ENCODE assay signal across 28 mouse cellular contexts in the genomic region with DNA sequence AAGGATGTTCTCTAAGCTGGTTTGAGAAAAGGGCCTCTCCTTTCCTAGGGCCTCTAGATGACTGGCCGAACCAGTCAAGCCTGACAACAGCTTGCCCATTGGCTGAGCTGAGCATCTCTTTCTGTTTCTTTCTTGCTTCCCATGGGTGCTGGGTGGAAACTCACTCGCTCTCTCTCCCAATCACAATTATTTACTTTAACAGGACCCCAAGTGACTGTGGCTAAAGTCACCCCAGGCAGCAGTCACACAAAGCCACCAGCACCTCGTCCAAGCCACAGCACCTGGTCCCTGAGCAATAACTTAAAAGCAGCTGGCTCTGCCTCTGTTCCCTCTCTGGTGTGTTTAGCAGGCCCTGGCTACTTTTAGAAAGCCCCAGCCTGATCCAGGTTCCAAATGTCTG.
DNase-seq lines count a peak whose midpoint lies in the region; ATAC-seq and TF ChIP-seq lines count a peak whose summit lies in the region.
"Had no signal": no experiment of that assay in that cellular context is flagged by ENCODE, and none has a peak within 500 bp of the region (broad histone marks: within the 10 kb centered on the region; RNA-seq: fewer than 3 reads in every experiment).

No protein-coding gene starts in this region.

- no peak for TF ChIP-seq RAD21 in CH12.LX (IDR thresholded peaks at IDR 0.05; ENCODE audit: low read depth, low read length)

- no peak for DNase-seq in limb, embryonic 11.5 days (ENCODE audit: low spot score)
- no peak for DNase-seq in limb, embryonic 10.5 days (ENCODE audit: low spot score)
- DNase-seq in lung, postnatal 10 days, result no peak
- DNase-seq in CH12.LX (ENCODE audit: extremely low read depth), result peak; percentile 82
- DNase-seq in embryonic facial prominence, embryonic 10.5 days (ENCODE audit: low spot score), result no peak
- DNase-seq in ovary, postnatal 36 days (ENCODE audit: low spot score), result no peak
- DNase-seq in adrenal gland, postnatal 4 days (ENCODE audit: low spot score in 2 of 2), result no peak
- DNase-seq: adrenal gland, adult 8-10 months; adrenal gland, postnatal 25 days; cerebellum, adult 18-20 months; cerebellum, adult 9-10 months; cerebellum, postnatal 25 days; gastrocnemius, adult 2 months; gastrocnemius, postnatal 25 days; heart, adult 18-20 months; heart, postnatal 10 days; heart, postnatal 36 days had no signal

- no peak for TF ChIP-seq CTCF in CH12.LX (conservative IDR thresholded peaks at IDR 0.05 in 1 of 2, IDR thresholded peaks at IDR 0.05 in 1 of 2; ENCODE audit: low read depth in 2 of 2, low read length in 2 of 2)

- H3K27ac ChIP-seq in limb, embryonic 11.5 days (replicated peaks; ENCODE audit: low read depth, low read length), result 0 out of 2 replicates have a peak overlapping the region, but pooled peaks have one; percentile 21
- no peak overlapping the region for H3K27ac ChIP-seq in limb, embryonic 10.5 days
- H3K27ac ChIP-seq in lung, embryonic 16.5 days (ENCODE audit: low read length), result 0 out of 2 replicates have a peak overlapping the region, but pooled peaks have one; percentile 12
- H3K27ac ChIP-seq in CH12.LX (ENCODE audit: insufficient read depth, low read depth), result peak overlapping the region; percentile 85
- H3K27ac ChIP-seq in embryonic facial prominence, embryonic 10.5 days (replicated peaks), result peak overlapping the region; percentile 51
- H3K27ac ChIP-seq: embryonic facial prominence, embryonic 13.5 days; forebrain, embryonic 13.5 days; gastrocnemius, adult 2 months; heart, embryonic 15.5 days; hindbrain, embryonic 12.5 days; hindbrain, embryonic 15.5 days had no signal

- no peaks in the 10 kb centered on the region for H3K36me3 ChIP-seq in limb, embryonic 11.5 days (ENCODE audit: control insufficient read depth, insufficient read depth, low read length)
- no peaks in the 10 kb centered on the region for H3K36me3 ChIP-seq in limb, embryonic 10.5 days
- no peaks in the 10 kb centered on the region for H3K36me3 ChIP-seq in lung, embryonic 16.5 days (ENCODE audit: control insufficient read depth, insufficient read depth, low read length)
- peaks cover 0 to 3% of the 10 kb centered on the region in 2 experiments for H3K36me3 ChIP-seq in CH12.LX (replicated peaks in 1 of 2; ENCODE audit: control insufficient read depth in 1 of 2, insufficient read depth in 1 of 2, low read length in 1 of 2)
- no peaks in the 10 kb centered on the region for H3K36me3 ChIP-seq in embryonic facial prominence, embryonic 10.5 days (replicated peaks)
- H3K36me3 ChIP-seq: embryonic facial prominence, embryonic 13.5 days; heart, embryonic 12.5 days; heart, embryonic 15.5 days; hindbrain, embryonic 12.5 days; hindbrain, embryonic 15.5 days had no signal

- TF ChIP-seq POLR2A in CH12.LX (IDR thresholded peaks at IDR 0.05; ENCODE audit: low read depth, low read length), result peak; percentile 56

- H3K4me3 ChIP-seq in limb, embryonic 11.5 days (ENCODE audit: low read depth, low read length), result no peak overlapping the region
- no peak overlapping the region for H3K4me3 ChIP-seq in limb, embryonic 10.5 days
- H3K4me3 ChIP-seq in lung, embryonic 16.5 days (ENCODE audit: low read length), result no peak overlapping the region
- no peak overlapping the region for H3K4me3 ChIP-seq in CH12.LX (replicated peaks in 1 of 3; ENCODE audit: low read depth in 2 of 3, low read length in 2 of 3, poor library complexity in 1 of 3)
- no peak overlapping the region for H3K4me3 ChIP-seq in embryonic facial prominence, embryonic 10.5 days
- H3K4me3 ChIP-seq: embryonic facial prominence, embryonic 13.5 days; erythroblast, embryonic 14.5 days; forebrain, embryonic 13.5 days; gastrocnemius, adult 2 months; heart, embryonic 12.5 days; heart, embryonic 15.5 days; hindbrain, embryonic 12.5 days; hindbrain, embryonic 15.5 days had no signal

- no peak overlapping the region for H3K9ac ChIP-seq in limb, embryonic 11.5 days (ENCODE audit: low read length)
- no peak overlapping the region for H3K9ac ChIP-seq in lung, embryonic 16.5 days (ENCODE audit: low read length)
- peak overlapping the region; percentile 69 for H3K9ac ChIP-seq in CH12.LX (ENCODE audit: insufficient read depth, low read depth)
- H3K9ac ChIP-seq: embryonic facial prominence, embryonic 13.5 days; forebrain, embryonic 13.5 days; heart, embryonic 12.5 days; heart, embryonic 15.5 days; hindbrain, embryonic 12.5 days; hindbrain, embryonic 15.5 days had no signal

- no peak for ATAC-seq in limb, embryonic 11.5 days (ENCODE audit: insufficient number of reproducible peaks, low FRiP score, low TSS enrichment, low read depth)
- ATAC-seq in lung, embryonic 16.5 days (ENCODE audit: low read depth), result peak; percentile 49; the same call in 1 of the 2 replicates
- ATAC-seq: activated CD4-positive, CD25-positive, alpha-beta regulatory T cell, adult 4 months; CD4-positive, CD25-positive, alpha-beta regulatory T cell, adult 4 months; forebrain, embryonic 13.5 days; forebrain, embryonic 16.5 days had no signal

- dilution Hi-C loops in CH12.LX (cut with MboI; ENCODE audit: extremely low pct_ligation_motif_present, extremely low pct_unique_long_range_greater_than_20kb, low sequenced_read_pairs), result no loop called here

- no peaks in the 10 kb centered on the region for H3K79me2 ChIP-seq in CH12.LX (replicated peaks; ENCODE audit: control insufficient read depth, extremely low read depth, insufficient read depth, poor library complexity, severe bottlenecking)

- H3K4me2 ChIP-seq in limb, embryonic 11.5 days (ENCODE audit: low read depth, severe bottlenecking), result no peak overlapping the region
- no peak overlapping the region for H3K4me2 ChIP-seq in lung, embryonic 16.5 days (ENCODE audit: low read depth, low read length)
- peak overlapping the region; percentile 96 for H3K4me2 ChIP-seq in CH12.LX (ENCODE audit: insufficient read depth, low read depth, poor library complexity, severe bottlenecking)
- H3K4me2 ChIP-seq: embryonic facial prominence, embryonic 13.5 days; forebrain, embryonic 13.5 days; heart, embryonic 12.5 days; heart, embryonic 15.5 days; hindbrain, embryonic 12.5 days; hindbrain, embryonic 15.5 days had no signal

- H3K9me3 ChIP-seq in limb, embryonic 11.5 days (ENCODE audit: control insufficient read depth, low read length), result no peaks in the 10 kb centered on the region
- H3K9me3 ChIP-seq in limb, embryonic 10.5 days (replicated peaks), result no peaks in the 10 kb centered on the region
- H3K9me3 ChIP-seq in lung, embryonic 16.5 days (ENCODE audit: control insufficient read depth, low read length), result no peaks in the 10 kb centered on the region
- no peaks in the 10 kb centered on the region for H3K9me3 ChIP-seq in CH12.LX (replicated peaks; ENCODE audit: low read length)
- no peaks in the 10 kb centered on the region for H3K9me3 ChIP-seq in embryonic facial prominence, embryonic 10.5 days
- H3K9me3 ChIP-seq: embryonic facial prominence, embryonic 13.5 days; forebrain, embryonic 13.5 days; heart, embryonic 12.5 days; heart, embryonic 15.5 days; hindbrain, embryonic 12.5 days; hindbrain, embryonic 15.5 days had no signal

- WGBS in limb, embryonic 11.5 days, result 42% methylated on average over 3 of the region's 3 CpGs
- 52% methylated on average over 3 of the region's 3 CpGs for WGBS in limb, embryonic 10.5 days
- WGBS in lung, embryonic 16.5 days, result 47% methylated on average over 3 of the region's 3 CpGs
- 58% methylated on average over 3 of the region's 3 CpGs for WGBS in embryonic facial prominence, embryonic 10.5 days

- H3K4me1 ChIP-seq in limb, embryonic 11.5 days (ENCODE audit: control insufficient read depth, insufficient read depth, low read length), result peaks cover 6% of the 10 kb centered on the region
- H3K4me1 ChIP-seq in limb, embryonic 10.5 days, result peaks cover 31% of the 10 kb centered on the region
- peaks cover 11% of the 10 kb centered on the region for H3K4me1 ChIP-seq in lung, embryonic 16.5 days (replicated peaks; ENCODE audit: control insufficient read depth, insufficient read depth, low read length)
- peaks cover 10 to 69% of the 10 kb centered on the region in 2 experiments for H3K4me1 ChIP-seq in CH12.LX (ENCODE audit: control insufficient read depth in 1 of 2, insufficient read depth in 2 of 2)
- peaks cover 47% of the 10 kb centered on the region for H3K4me1 ChIP-seq in embryonic facial prominence, embryonic 10.5 days
- H3K4me1 ChIP-seq: heart, embryonic 12.5 days had no signal

- in situ Hi-C loops in CH12.LX (cut with MboI; ENCODE audit: low pct_ligation_motif_present, low pct_unique_long_range_greater_than_20kb, low sequenced_read_pairs), result no loop called here

- TF ChIP-seq EP300 in CH12.LX (IDR thresholded peaks at IDR 0.05; ENCODE audit: low read length), result peak; percentile 69; the same call in 1 of the 2 replicates

- H3K27me3 ChIP-seq in limb, embryonic 11.5 days (ENCODE audit: control insufficient read depth, insufficient read depth, low read length), result no peaks in the 10 kb centered on the region
- H3K27me3 ChIP-seq in limb, embryonic 10.5 days (ENCODE audit: low read depth, poor library complexity, severe bottlenecking), result no peaks in the 10 kb centered on the region
- H3K27me3 ChIP-seq in lung, embryonic 16.5 days (ENCODE audit: control insufficient read depth, insufficient read depth, low read depth, low read length), result no peaks in the 10 kb centered on the region
- H3K27me3 ChIP-seq in CH12.LX (replicated peaks), result no peaks in the 10 kb centered on the region
- H3K27me3 ChIP-seq in embryonic facial prominence, embryonic 10.5 days (replicated peaks; ENCODE audit: low read depth, poor library complexity, severe bottlenecking), result peaks cover 10% of the 10 kb centered on the region; the same call in 1 of the 2 replicates
- H3K27me3 ChIP-seq: embryonic facial prominence, embryonic 13.5 days; forebrain, embryonic 13.5 days; hindbrain, embryonic 12.5 days had no signal

TF ChIP-seq in CH12.LX, 34 proteins besides CTCF, POLR2A, EP300 and RAD21 (continues in another document):
- TF ChIP-seq ZC3H11A (IDR thresholded peaks at IDR 0.05; ENCODE audit: low read depth, low read length) (no peak), JUN (IDR thresholded peaks at IDR 0.05; ENCODE audit: insufficient read depth, low read depth, low read length) (no peak), SMC3 (IDR thresholded peaks at IDR 0.05; ENCODE audit: low read depth, low read length) (no peak), ZKSCAN1 (IDR thresholded peaks at IDR 0.05; ENCODE audit: borderline replicate concordance, low read depth, low read length) (no peak), IRF4 (IDR thresholded peaks at IDR 0.05; ENCODE audit: low read depth, low read length) (peak; percentile 52; the same call in 1 of the 2 replicates), NRF1 (IDR thresholded peaks at IDR 0.05; ENCODE audit: low read depth, low read length) (peak; percentile 44; the same call in 1 of the 2 replicates), JUND (conservative IDR thresholded peaks at IDR 0.05; ENCODE audit: low read depth, low read length) (no peak), SIN3A (IDR thresholded peaks at IDR 0.05; ENCODE audit: low read length) (peak; percentile 48; the same call in 1 of the 2 replicates), BHLHE40 (IDR thresholded peaks at IDR 0.05; ENCODE audit: low read depth, low read length) (peak; percentile 49), CHD1 (IDR thresholded peaks at IDR 0.05; ENCODE audit: low read depth, low read length) (no peak), E2F4 (IDR thresholded peaks at IDR 0.05; ENCODE audit: insufficient replicate concordance, low read depth, low read length) (no peak)
